Comparison of ENCODE assay signal across 18 mouse cellular contexts in genomic region chrX:12766846-12767564, GRCm38 (mm10). TPM values are rescaled to one million over a fixed set of nuclear protein-coding genes. Genes with fewer than 3 reads are reported as not detected.
DNase-seq lines count a peak whose midpoint lies in the region; ATAC-seq and TF ChIP-seq lines count a peak whose summit lies in the region.
"Had no signal": no experiment of that assay in that cellular context is flagged by ENCODE, and none has a peak within 500 bp of the region (broad histone marks: within the 10 kb centered on the region; RNA-seq: fewer than 3 reads in every experiment).

No protein-coding gene starts in this region.

- no peak for ATAC-seq in forebrain, embryonic 16.5 days
- ATAC-seq: forebrain, embryonic 14.5 days; midbrain, embryonic 16.5 days had no signal

- peak; percentile 69 for DNase-seq in A20 (ENCODE audit: low read depth, low spot score)
- DNase-seq in CD4-positive helper T cell, adult 2 months (ENCODE audit: low read depth, low spot score), result peak; percentile 69
- peak; percentile 69 for DNase-seq in naive thymus-derived CD4-positive, alpha-beta T cell, adult 2 months (ENCODE audit: low read depth)
- no peak for DNase-seq in frontal cortex, adult 2 months (ENCODE audit: extremely low spot score in 1 of 2, low spot score in 1 of 2)
- no peak for DNase-seq in layer of hippocampus, adult 11-12 months (ENCODE audit: low spot score)
- DNase-seq: adrenal gland, adult 2 months; gastrocnemius, postnatal 36 days; layer of hippocampus, postnatal 36 days; lung, postnatal 10 days had no signal

- H3K4me2 ChIP-seq in forebrain, embryonic 16.5 days (ENCODE audit: low read length), result no peak overlapping the region
- H3K4me2 ChIP-seq: embryonic facial prominence, embryonic 15.5 days; heart, embryonic 15.5 days; hindbrain, embryonic 14.5 days; kidney, embryonic 15.5 days; stomach, embryonic 15.5 days had no signal

- TF ChIP-seq POLR2A in bone marrow, adult 2 months (IDR thresholded peaks at IDR 0.05; ENCODE audit: borderline replicate concordance, control insufficient read depth, low read depth, low read length), result no peak

- no peaks in the 10 kb centered on the region for H3K27me3 ChIP-seq in forebrain, embryonic 16.5 days (replicated peaks; ENCODE audit: control insufficient read depth, insufficient read depth, low read length)

- H3K27ac ChIP-seq in bone marrow, adult 2 months (ENCODE audit: control insufficient read depth, insufficient read depth, low read depth, low read length, poor library complexity), result peak overlapping the region; percentile 16; the same call in 1 of the 2 replicates
- H3K27ac ChIP-seq in forebrain, embryonic 16.5 days (ENCODE audit: low read length), result no peak overlapping the region
- H3K27ac ChIP-seq: embryonic facial prominence, embryonic 15.5 days; heart, embryonic 15.5 days; hindbrain, embryonic 14.5 days; kidney, embryonic 15.5 days; stomach, embryonic 15.5 days had no signal

- H3K36me3 ChIP-seq in forebrain, embryonic 16.5 days (ENCODE audit: control insufficient read depth, insufficient read depth), result no peaks in the 10 kb centered on the region
- H3K36me3 ChIP-seq: embryonic facial prominence, embryonic 15.5 days; heart, embryonic 15.5 days; kidney, embryonic 15.5 days; stomach, embryonic 15.5 days had no signal

- no peak overlapping the region for H3K4me3 ChIP-seq in bone marrow, adult 2 months (replicated peaks; ENCODE audit: control insufficient read depth, low read depth, low read length)
- no peak overlapping the region for H3K4me3 ChIP-seq in forebrain, embryonic 16.5 days (replicated peaks; ENCODE audit: low read length)
- H3K4me3 ChIP-seq: embryonic facial prominence, embryonic 15.5 days; heart, embryonic 15.5 days; kidney, embryonic 15.5 days; stomach, embryonic 15.5 days had no signal

- H3K9me3 ChIP-seq in forebrain, embryonic 16.5 days (ENCODE audit: control insufficient read depth, low read length), result no peaks in the 10 kb centered on the region
- H3K9me3 ChIP-seq: embryonic facial prominence, embryonic 15.5 days; heart, embryonic 15.5 days; kidney, embryonic 15.5 days; stomach, embryonic 15.5 days had no signal

- no peaks in the 10 kb centered on the region for H3K4me1 ChIP-seq in bone marrow, adult 2 months (ENCODE audit: control insufficient read depth, insufficient read depth, low read length)
- no peaks in the 10 kb centered on the region for H3K4me1 ChIP-seq in forebrain, embryonic 16.5 days (replicated peaks; ENCODE audit: control insufficient read depth, insufficient read depth, low read length)
- H3K4me1 ChIP-seq: embryonic facial prominence, embryonic 15.5 days; heart, embryonic 15.5 days; kidney, embryonic 15.5 days; stomach, embryonic 15.5 days had no signal

- no peak for TF ChIP-seq CTCF in bone marrow, adult 2 months (IDR thresholded peaks at IDR 0.05; ENCODE audit: control insufficient read depth, insufficient read depth, low read length)

- no peak overlapping the region for H3K9ac ChIP-seq in forebrain, embryonic 16.5 days (replicated peaks; ENCODE audit: low read depth, low read length)
- H3K9ac ChIP-seq: embryonic facial prominence, embryonic 15.5 days; heart, embryonic 15.5 days; hindbrain, embryonic 14.5 days; kidney, embryonic 15.5 days; stomach, embryonic 15.5 days had no signal

- WGBS in bone marrow, adult 2 months, result 22% methylated on average over 4 of the region's 4 CpGs
- 65% methylated on average over 4 of the region's 4 CpGs for WGBS in forebrain, embryonic 16.5 days

RNA-seq across cellular contexts. Expression of gene Med14, which starts 5.1 kb away (rescaled TPM):
- 5.5 TPM in 2 replicates for polyA plus RNA-seq in bone marrow, adult 2 months (2011; ENCODE audit: insufficient read depth, insufficient read length, low replicate concordance, missing spikeins)
- 14.1 and 15.5 TPM in 2 replicates for polyA plus RNA-seq in forebrain, embryonic 16.5 days (2015; fragmentation: Nextera tagmentation; extraction: Ambion mirVana)
- 34.5 and 35.2 TPM in 2 replicates for polyA plus RNA-seq in frontal cortex, adult 2 months (2012; rRNA removed)

Comparison
In these comparisons a context has a peak if more than half of its experiments do, and no peak if none do; other contexts are left out.
1. DNase-seq: peak in A20 (single experiment), CD4-positive helper T cell, adult 2 months (single experiment) and naive thymus-derived CD4-positive, alpha-beta T cell, adult 2 months (single experiment); none in frontal cortex, adult 2 months (0 of 2) and layer of hippocampus, adult 11-12 months (single experiment).